Mouse (Mus musculus) midbrain, postnatal 0 days (tissue): ENCODE measurements around the gene Rabggtb. TPM values are rescaled to one million over a fixed set of nuclear protein-coding genes. Genes with fewer than 3 reads are reported as not detected.

ENCODE experiments used
- ATAC-seq: fragments of 200-750 bp; cut with Nextera tagmentation; 2 replicates; pipeline ENCODE4 v1.8.0; 2017; ENCODE audit warnings: moderate number of reproducible peaks, mild to moderate bottlenecking, moderate TSS enrichment, moderate library complexity; ENCODE audit not compliant: low FRiP score
- DNase-seq: peaks from one replicate; pipeline ENCODE4 v3.0.0-alpha.2; 2015; ENCODE audit warnings: low spot score
- H3K27ac ChIP-seq: fragments of 300-500 bp; sonication (generic); 2 replicates; pipeline ENCODE4 v1.5.1; 2014; ENCODE audit warnings: low read depth, mild to moderate bottlenecking, low read length, mixed read lengths
- H3K27me3 ChIP-seq: fragments of 300-500 bp; sonication (generic); 2 replicates; pipeline ENCODE4 v1.6.1; 2014; ENCODE audit warnings: low read length, control low read depth, mixed read lengths; ENCODE audit not compliant: insufficient read depth
- H3K36me3 ChIP-seq: fragments of 300-500 bp; sonication (generic); 2 replicates; pipeline ENCODE4 v1.6.1; 2014; ENCODE audit warnings: low read length, control low read depth, mixed read lengths; ENCODE audit not compliant: insufficient read depth
- H3K4me1 ChIP-seq: fragments of 300-500 bp; sonication (generic); 2 replicates; pipeline ENCODE4 v1.6.1; 2014; ENCODE audit warnings: mild to moderate bottlenecking, control low read depth, antibody characterized with exemption, low read length, mixed read lengths; ENCODE audit not compliant: insufficient read depth
- H3K4me2 ChIP-seq: fragments of 300-500 bp; sonication (generic); 2 replicates; pipeline ENCODE4 v1.6.1; 2014; ENCODE audit warnings: low read depth, mild to moderate bottlenecking, low read length, mixed read lengths; ENCODE audit not compliant: poor library complexity, severe bottlenecking
- H3K4me3 ChIP-seq: fragments of 300-500 bp; sonication (generic); 2 replicates; pipeline ENCODE4 v1.5.1; 2014; ENCODE audit warnings: low read depth, mild to moderate bottlenecking, low read length, moderate library complexity
- H3K9ac ChIP-seq: fragments of 300-500 bp; sonication (generic); replicated peaks from 2 replicates; pipeline ENCODE4 v1.6.1; 2014; ENCODE audit warnings: mild to moderate bottlenecking, low read length, moderate library complexity, mixed read lengths; ENCODE audit not compliant: poor library complexity, severe bottlenecking
- H3K9me3 ChIP-seq: fragments of 300-500 bp; sonication (generic); 2 replicates; pipeline ENCODE4 v1.6.1; 2016; ENCODE audit warnings: low read length, control low read depth
- CTCF ChIP-seq: IDR thresholded peaks from 2 replicates; pipeline ENCODE4 v1.5.1; 2016; ENCODE audit warnings: antibody characterized with exemption, mild to moderate bottlenecking
- WGBS: fragments of 180-500 bp; shearing (Covaris S2); extraction: QIAGEN DNeasy Blood & Tissue Kit; methylation state at CpG from one replicate; pipeline ENCODE4 v1.1.7; 2014; 5-methylcytosine and 5-hydroxymethylcytosine counted together
- polyA plus RNA-seq: library from polyadenylated mRNA; unstranded; fragments of >200 nt; fragmentation: Nextera tagmentation; extraction: Ambion mirVana; gene quantifications from 2 replicates; pipeline ENCODE4 v1.2.1, GENCODE M21; 2015
- total RNA-seq: library from RNA; depleted of rRNA; stranded (reverse); fragments of >200 nt; gene quantifications from 2 replicates; pipeline ENCODE4 v1.2.3, GENCODE M21; 2014; rRNA removed

The Rabggtb gene
- total and polyA plus RNA-seq, 2 experiments from 2014 or later = 52.7 to 63.1 TPM

GRCm38 (mm10) chr3:153858350-153859001 lies 54.3 kb downstream of the Rabggtb start:
- no peak for DNase-seq
- no peak for ATAC-seq
- Histone ChIP-seq H3K27me3 (no peaks in the 10 kb centered on the region), H3K36me3 (no peaks in the 10 kb centered on the region), H3K4me2 (no peak overlapping the region), H3K27ac (no peak overlapping the region), H3K9me3 (no peaks in the 10 kb centered on the region), H3K4me3 (no peak overlapping the region), H3K4me1 (no peaks in the 10 kb centered on the region), H3K9ac (no peak overlapping the region)
- WGBS = 79% methylated on average over 10 of the region's 10 CpGs
- no peak for TF ChIP-seq CTCF

Other genes with a start within 250 kb of the Rabggtb start
- gene St6galnac3, start 187.8 kb downstream of the Rabggtb start, total RNA-seq = 6.9 and 18.1 TPM in 2 replicates
- 11.1 and 11.9 TPM in 2 replicates for gene St6galnac3, start 187.8 kb downstream of the Rabggtb start, polyA plus RNA-seq
- gene Asb17, start 68.8 kb downstream of the Rabggtb start, total RNA-seq = 0.44 TPM in 1 of 2 replicates, not detected in the other
- gene Asb17, start 68.8 kb downstream of the Rabggtb start, polyA plus RNA-seq = 0.07 TPM in 1 of 2 replicates, not detected in the other
- gene Msh4, start 6.9 kb downstream of the Rabggtb start, total RNA-seq = 0.33 TPM in 1 of 2 replicates, not detected in the other
- 0.22 and 0.25 TPM in 2 replicates for gene Msh4, start 6.9 kb downstream of the Rabggtb start, polyA plus RNA-seq
- gene Acadm, start 31.6 kb upstream of the Rabggtb start, total RNA-seq = 44.1 and 68.3 TPM in 2 replicates
- gene Acadm, start 31.6 kb upstream of the Rabggtb start, polyA plus RNA-seq = 58.2 and 60.6 TPM in 2 replicates
- gene Slc44a5, start 60.4 kb upstream of the Rabggtb start, total RNA-seq = 27.3 and 32.6 TPM in 2 replicates
- gene Slc44a5, start 60.4 kb upstream of the Rabggtb start, polyA plus RNA-seq = 5.4 and 6.3 TPM in 2 replicates